ENCODE assay signal across 20 mouse cellular contexts in genomic region chr8:11462641-11463040, GRCm38 (mm10). TPM values are rescaled to one million over a fixed set of nuclear protein-coding genes. Genes with fewer than 3 reads are reported as not detected.
"Had no signal": no experiment of that assay in that cellular context is flagged by ENCODE, and none has a peak within 500 bp of the region (broad histone marks: within the 10 kb centered on the region; RNA-seq: fewer than 3 reads in every experiment).

No protein-coding gene starts in this region.

- H3K27me3 ChIP-seq: intestine, embryonic 15.5 days; limb, embryonic 13.5 days; midbrain, embryonic 13.5 days; neural tube, embryonic 13.5 days had no signal

- H3K9me3 ChIP-seq: intestine, embryonic 15.5 days; limb, embryonic 10.5 days; limb, embryonic 13.5 days; neural tube, embryonic 13.5 days had no signal

- H3K4me3 ChIP-seq: intestine, embryonic 15.5 days; layer of hippocampus, adult 2 months; limb, embryonic 10.5 days; limb, embryonic 13.5 days; midbrain, embryonic 10.5 days; midbrain, embryonic 13.5 days; myocyte; neural tube, embryonic 13.5 days had no signal

- H3K4me2 ChIP-seq: intestine, embryonic 15.5 days; limb, embryonic 13.5 days; liver, embryonic 11.5 days; lung, embryonic 14.5 days; midbrain, embryonic 13.5 days; neural tube, embryonic 13.5 days had no signal

- ATAC-seq: intestine, embryonic 15.5 days; liver, postnatal 0 days; lung, postnatal 0 days; midbrain, embryonic 13.5 days; midbrain, embryonic 16.5 days had no signal

- H3K9ac ChIP-seq: intestine, embryonic 15.5 days; liver, embryonic 14.5 days; liver, postnatal 0 days; lung, embryonic 14.5 days; midbrain, embryonic 13.5 days; neural tube, embryonic 13.5 days had no signal

- H3K36me3 ChIP-seq: intestine, embryonic 15.5 days; limb, embryonic 10.5 days; limb, embryonic 13.5 days; midbrain, embryonic 10.5 days; midbrain, embryonic 13.5 days; neural tube, embryonic 13.5 days had no signal

- DNase-seq: kidney, adult 11 months; kidney, postnatal 14 days; layer of hippocampus, adult 9-11 months; liver, postnatal 0 days; lung, embryonic 14.5 days; retina, postnatal 1 day; thymus, adult 18-20 months; thymus, postnatal 36 days had no signal

- H3K27ac ChIP-seq: intestine, embryonic 15.5 days; layer of hippocampus, adult 2 months; limb, embryonic 10.5 days; limb, embryonic 13.5 days; liver, embryonic 14.5 days; midbrain, embryonic 13.5 days; neural tube, embryonic 13.5 days had no signal

RNA-seq across cellular contexts. Expression of gene Rab20, which starts 15.9 kb away (rescaled TPM):
- total RNA-seq: layer of hippocampus, adult 2 months had no signal
